Mouse (Mus musculus) brain, embryonic 14.5 days (tissue): ENCODE results near the gene Rab17.

Experiments used
- CTCF ChIP-seq: fragments of 200-500 bp; IDR thresholded peaks from 2 replicates; pipeline ENCODE4 v1.5.1; 2012; ENCODE audit warnings: inconsistent platforms, mild to moderate bottlenecking, moderate library complexity, borderline replicate concordance; ENCODE audit not compliant: insufficient read depth, insufficient read length; ENCODE audit errors: extremely low read depth
- POLR2A ChIP-seq: fragments of 200-500 bp; IDR thresholded peaks from 2 replicates; pipeline ENCODE4 v1.6.1; 2012; ENCODE audit warnings: mild to moderate bottlenecking, inconsistent platforms, borderline replicate concordance; ENCODE audit not compliant: poor library complexity, insufficient read depth, insufficient read length, severe bottlenecking; ENCODE audit errors: extremely low read depth

DNA sequence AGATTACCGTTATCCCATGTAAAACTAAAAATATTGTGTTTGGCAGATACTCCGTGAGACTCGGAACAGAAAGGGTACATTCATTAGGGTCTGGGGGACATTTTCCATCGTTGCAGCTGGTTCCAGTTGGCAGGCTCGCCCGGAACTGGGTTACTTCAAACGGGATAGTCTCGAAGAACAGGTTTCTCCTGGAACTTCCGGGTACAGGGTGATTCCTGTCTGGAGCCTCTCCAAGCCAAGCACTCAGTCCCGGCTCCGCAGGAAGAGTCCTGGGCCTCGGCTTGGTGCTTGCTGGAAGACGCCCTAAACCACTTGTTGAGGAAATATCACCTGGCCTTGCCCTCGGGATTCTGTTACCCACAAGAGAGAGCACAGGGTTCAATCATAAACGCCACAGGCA lies 42.2 kb downstream of the Rab17 start:
- no peak for TF ChIP-seq CTCF
- TF ChIP-seq POLR2A = no peak
